Mouse (Mus musculus) stomach, postnatal 0 days (tissue): ENCODE measurements around the gene Idh1.

Experiments used
- CTCF ChIP-seq: IDR thresholded peaks from 2 replicates; pipeline ENCODE4 v1.5.1; 2016; ENCODE audit warnings: antibody characterized with exemption, low read depth, mild to moderate bottlenecking, moderate library complexity
- EP300 ChIP-seq: optimal IDR thresholded peaks from 2 replicates; pipeline ENCODE3; 2016; ENCODE audit warnings: antibody characterized with exemption

- TF ChIP-seq EP300, result no peak
- TF ChIP-seq CTCF, result no peak
Observed at GRCm38 (mm10) chr1:65176912-65177311, 9.4 kb downstream of the Idh1 start.
